In the genomic region with DNA sequence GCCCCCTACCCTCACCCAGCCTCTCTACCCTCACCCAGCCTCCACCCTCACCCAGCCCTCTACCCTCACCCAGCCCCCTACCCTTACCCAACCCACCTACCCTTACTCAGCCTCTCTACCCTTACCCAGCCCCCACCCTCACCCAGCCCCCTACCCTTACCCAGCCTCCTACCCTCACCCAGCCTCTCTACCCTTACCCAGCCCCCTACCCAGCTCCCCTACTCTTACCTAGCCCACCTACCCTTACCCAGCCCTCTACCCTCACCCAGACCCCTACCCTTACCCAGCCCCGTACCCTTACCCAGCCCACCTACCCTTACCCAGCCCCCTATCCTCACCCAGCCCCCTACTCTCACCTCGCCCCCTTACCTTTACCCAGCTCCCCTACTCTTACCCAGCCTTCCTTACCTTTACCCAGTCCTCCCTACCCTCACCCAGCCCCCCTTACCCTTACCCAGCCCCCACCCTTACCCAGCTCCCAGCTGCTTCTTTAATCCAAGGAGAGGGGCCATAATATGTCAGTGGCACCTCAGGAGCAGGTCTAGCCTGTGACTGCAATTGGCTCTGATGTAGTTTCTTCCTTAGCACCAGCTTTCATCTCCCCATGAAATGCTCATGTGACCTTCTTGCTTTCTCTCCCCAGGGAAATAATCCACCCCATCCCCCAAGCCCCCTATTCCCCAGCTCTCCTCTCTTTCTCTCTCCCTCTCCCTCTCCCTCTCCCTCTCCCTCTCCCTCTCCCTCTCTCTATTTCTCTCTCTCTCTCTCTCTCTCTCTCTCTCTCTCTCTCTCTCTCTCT, we compare ENCODE assay signal across 19 mouse cellular contexts.
DNase-seq lines count a peak whose midpoint lies in the region; ATAC-seq and TF ChIP-seq lines count a peak whose summit lies in the region.
"Had no signal": no experiment of that assay in that cellular context is flagged by ENCODE, and none has a peak within 500 bp of the region (broad histone marks: within the 10 kb centered on the region; RNA-seq: fewer than 3 reads in every experiment).

No protein-coding gene starts in this region.

- H3K4me3 ChIP-seq in gastrocnemius, adult 2 months: no peak overlapping the region
- H3K4me3 ChIP-seq in lung, embryonic 16.5 days (ENCODE audit: low read length): no peak overlapping the region
- no peak overlapping the region for H3K4me3 ChIP-seq in embryonic facial prominence, embryonic 15.5 days (replicated peaks)
- no peak overlapping the region for H3K4me3 ChIP-seq in midbrain, embryonic 15.5 days

- intact Hi-C loops in gastrocnemius, adult 2 months (cut with DNase I): no loop called here

- no peak overlapping the region for H3K9ac ChIP-seq in lung, embryonic 16.5 days (ENCODE audit: low read length)
- no peak overlapping the region for H3K9ac ChIP-seq in embryonic facial prominence, embryonic 15.5 days
- no peak overlapping the region for H3K9ac ChIP-seq in midbrain, embryonic 15.5 days
- H3K9ac ChIP-seq: liver, embryonic 14.5 days had no signal

- peaks cover 11% of the 10 kb centered on the region for H3K4me1 ChIP-seq in lung, embryonic 16.5 days (replicated peaks; ENCODE audit: control insufficient read depth, insufficient read depth, low read length)
- H3K4me1 ChIP-seq in embryonic facial prominence, embryonic 15.5 days: peaks cover 21% of the 10 kb centered on the region
- H3K4me1 ChIP-seq in midbrain, embryonic 15.5 days: no peaks in the 10 kb centered on the region

- no peak overlapping the region for H3K4me2 ChIP-seq in lung, embryonic 16.5 days (ENCODE audit: low read depth, low read length)
- H3K4me2 ChIP-seq in embryonic facial prominence, embryonic 15.5 days (replicated peaks): no peak overlapping the region
- H3K4me2 ChIP-seq in midbrain, embryonic 15.5 days: no peak overlapping the region

- peak; percentile 13 for DNase-seq in gastrocnemius, adult 2 months
- no peak for DNase-seq in gastrocnemius, postnatal 25 days
- no peak for DNase-seq in lung, postnatal 25 days (ENCODE audit: low spot score)
- no peak for DNase-seq in c-Kit-positive CD71-positive TER-119-positive erythroid progenitor cells, embryonic 14.5 days (ENCODE audit: low spot score)
- no peak for DNase-seq in retina, postnatal 1 day
- DNase-seq: adrenal gland, postnatal 25 days; cerebellum, postnatal 10 days; heart, postnatal 36 days; kidney, postnatal 36 days; left cerebral cortex, postnatal 4 days; lung, postnatal 36 days; thymus, postnatal 4 days had no signal

- 92% methylated on average over 2 of the region's 2 CpGs for WGBS in lung, embryonic 16.5 days
- WGBS in embryonic facial prominence, embryonic 15.5 days: 87% methylated on average over 2 of the region's 2 CpGs
- WGBS in midbrain, embryonic 15.5 days: 95% methylated on average over 2 of the region's 2 CpGs

- H3K36me3 ChIP-seq in lung, embryonic 16.5 days (ENCODE audit: control insufficient read depth, insufficient read depth, low read length): no peaks in the 10 kb centered on the region
- no peaks in the 10 kb centered on the region for H3K36me3 ChIP-seq in embryonic facial prominence, embryonic 15.5 days
- H3K36me3 ChIP-seq in midbrain, embryonic 15.5 days (replicated peaks): no peaks in the 10 kb centered on the region

- peak overlapping the region; percentile 35; the same call in 1 of the 2 replicates for H3K27ac ChIP-seq in gastrocnemius, adult 2 months
- no peak overlapping the region for H3K27ac ChIP-seq in lung, embryonic 16.5 days (ENCODE audit: low read length)
- H3K27ac ChIP-seq in embryonic facial prominence, embryonic 15.5 days (replicated peaks): no peak overlapping the region
- H3K27ac ChIP-seq in midbrain, embryonic 15.5 days: no peak overlapping the region
- H3K27ac ChIP-seq: liver, embryonic 14.5 days had no signal

- no peaks in the 10 kb centered on the region for H3K27me3 ChIP-seq in lung, embryonic 16.5 days (ENCODE audit: control insufficient read depth, insufficient read depth, low read depth, low read length)
- H3K27me3 ChIP-seq in embryonic facial prominence, embryonic 15.5 days: no peaks in the 10 kb centered on the region
- H3K27me3 ChIP-seq in midbrain, embryonic 15.5 days (replicated peaks): no peaks in the 10 kb centered on the region; the same call in 1 of the 2 replicates

- no peak for TF ChIP-seq CTCF in gastrocnemius, adult 2 months (IDR thresholded peaks at IDR 0.05)

- ATAC-seq in lung, embryonic 16.5 days (ENCODE audit: low read depth): 0 out of 2 replicates have a peak, but pooled peaks have one; percentile 8
- ATAC-seq in embryonic facial prominence, embryonic 15.5 days (ENCODE audit: insufficient number of reproducible peaks, low FRiP score, low TSS enrichment, low read depth): 0 out of 2 replicates have a peak, but pooled peaks have one; percentile 26
- ATAC-seq in midbrain, embryonic 15.5 days (replicated peaks): peak; percentile 56
- ATAC-seq: activated CD4-positive, CD25-positive, alpha-beta regulatory T cell, adult 4 months; forebrain, embryonic 14.5 days; intestine, postnatal 0 days had no signal

- 0 out of 2 replicates have a peak, but pooled peaks cover 3% of the 10 kb centered on the region for H3K9me3 ChIP-seq in lung, embryonic 16.5 days (ENCODE audit: control insufficient read depth, low read length)
- H3K9me3 ChIP-seq in embryonic facial prominence, embryonic 15.5 days (replicated peaks): no peaks in the 10 kb centered on the region
- no peaks in the 10 kb centered on the region for H3K9me3 ChIP-seq in midbrain, embryonic 15.5 days
